Mouse (Mus musculus) hindbrain, embryonic 16.5 days (tissue): ENCODE results near the gene Sele. TPM values are rescaled to one million over a fixed set of nuclear protein-coding genes. Genes with fewer than 3 reads are reported as not detected.

Experiments
- ATAC-seq: fragments of 200-750 bp; cut with Nextera tagmentation; 2 replicates; pipeline ENCODE4 v1.8.0; 2017; ENCODE audit warnings: moderate TSS enrichment, moderate library complexity
- H3K27ac ChIP-seq: fragments of 300-500 bp; sonication (generic); 2 replicates; pipeline ENCODE4 v1.5.1; 2014; ENCODE audit warnings: low read depth, mild to moderate bottlenecking, control low read depth, low read length, moderate library complexity
- H3K27me3 ChIP-seq: fragments of 300-500 bp; sonication (generic); replicated peaks from 2 replicates; pipeline ENCODE4 v1.6.1; 2014; ENCODE audit warnings: low read length; ENCODE audit not compliant: control insufficient read depth, insufficient read depth
- H3K36me3 ChIP-seq: fragments of 300-500 bp; sonication (generic); 2 replicates; pipeline ENCODE4 v1.6.1; 2014; ENCODE audit warnings: mild to moderate bottlenecking, low read length, moderate library complexity, mixed read lengths; ENCODE audit not compliant: control insufficient read depth, insufficient read depth
- H3K4me1 ChIP-seq: fragments of 300-500 bp; sonication (generic); 2 replicates; pipeline ENCODE4 v1.6.1; 2014; ENCODE audit warnings: low read depth, low read length; ENCODE audit not compliant: control insufficient read depth, insufficient read depth
- H3K4me2 ChIP-seq: fragments of 300-500 bp; sonication (generic); 2 replicates; pipeline ENCODE4 v1.6.1; 2014; ENCODE audit warnings: mild to moderate bottlenecking, low read length, control low read depth, moderate library complexity
- H3K4me3 ChIP-seq: fragments of 300-500 bp; sonication (generic); 2 replicates; pipeline ENCODE4 v1.5.1; 2014; ENCODE audit warnings: mild to moderate bottlenecking, low read length, control low read depth, moderate library complexity
- H3K9ac ChIP-seq: fragments of 300-500 bp; sonication (generic); 2 replicates; pipeline ENCODE4 v1.6.1; 2014; ENCODE audit warnings: low read depth, mild to moderate bottlenecking, control low read depth, low read length, moderate library complexity
- H3K9me3 ChIP-seq: fragments of 300-500 bp; sonication (generic); 2 replicates; pipeline ENCODE4 v1.6.1; 2014; ENCODE audit warnings: mild to moderate bottlenecking, low read length, moderate library complexity; ENCODE audit not compliant: control insufficient read depth
- WGBS: fragments of 180-500 bp; shearing (Covaris S2); extraction: QIAGEN DNeasy Blood & Tissue Kit; methylation state at CpG from one replicate; pipeline ENCODE4 v1.1.7; 2014; 5-methylcytosine and 5-hydroxymethylcytosine counted together
- polyA plus RNA-seq: library from polyadenylated mRNA; unstranded; fragments of >200 nt; fragmentation: Nextera tagmentation; extraction: Ambion mirVana; gene quantifications from 2 replicates; pipeline ENCODE4 v1.2.1, GENCODE M21; 2015

The Sele gene
- polyA plus RNA-seq, 1 experiment from 2014 or later = not detected

DNA sequence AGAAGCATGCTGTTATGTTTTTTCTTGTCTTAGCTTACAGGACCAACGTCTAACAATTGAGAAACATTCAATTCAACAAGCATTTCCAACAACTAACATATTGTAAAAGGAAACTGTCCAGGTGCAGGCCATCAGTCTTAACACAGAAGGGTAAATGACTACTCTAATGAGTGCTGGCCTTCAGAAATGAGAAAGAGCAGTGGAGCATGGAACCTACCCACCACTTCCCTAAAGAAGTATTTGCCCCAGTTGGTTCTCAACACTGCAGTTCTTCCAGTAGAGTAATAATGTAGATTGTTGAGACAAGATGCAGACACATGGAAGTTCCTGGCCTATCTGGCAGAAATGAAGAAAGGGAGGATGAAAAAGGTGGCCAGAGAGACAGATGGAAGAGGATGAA is 28.4 kb downstream of the Sele start:
- no peak overlapping the region for H3K4me2 ChIP-seq
- no peaks in the 10 kb centered on the region for H3K4me1 ChIP-seq
- WGBS = 55% methylated on average over 1 of the region's 1 CpGs
- no peak overlapping the region for H3K9ac ChIP-seq
- no peak for ATAC-seq
- no peaks in the 10 kb centered on the region for H3K36me3 ChIP-seq
- no peak overlapping the region for H3K27ac ChIP-seq
- no peaks in the 10 kb centered on the region for H3K9me3 ChIP-seq
- H3K27me3 ChIP-seq = no peaks in the 10 kb centered on the region
- no peak overlapping the region for H3K4me3 ChIP-seq

DNA sequence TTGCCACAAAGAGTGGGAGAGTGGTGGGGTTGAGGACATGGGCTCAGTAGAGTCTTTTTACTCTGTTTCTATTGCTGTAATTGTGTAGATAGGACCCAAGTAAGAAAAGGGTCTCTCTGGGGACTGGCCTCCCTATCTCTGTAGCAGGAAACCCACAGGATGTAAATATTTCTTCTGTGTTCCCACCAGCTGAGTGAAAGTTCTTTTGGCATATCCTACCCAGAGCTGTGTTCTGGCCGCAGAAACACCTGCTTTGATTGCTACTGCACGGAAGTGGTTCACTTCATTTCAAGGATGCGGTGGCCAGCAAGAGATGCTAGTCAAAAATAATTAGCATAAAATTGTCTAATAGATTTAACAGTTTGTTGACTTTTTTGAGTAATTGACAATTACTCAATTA is 29.0 kb downstream of the Sele start:
- Histone ChIP-seq H3K4me1 (no peaks in the 10 kb centered on the region), H3K9me3 (no peaks in the 10 kb centered on the region), H3K27me3 (no peaks in the 10 kb centered on the region), H3K9ac (no peak overlapping the region), H3K4me3 (no peak overlapping the region), H3K27ac (no peak overlapping the region), H3K4me2 (no peak overlapping the region), H3K36me3 (no peaks in the 10 kb centered on the region)
- WGBS = 88% methylated on average over 3 of the region's 3 CpGs
- no peak for ATAC-seq

DNA sequence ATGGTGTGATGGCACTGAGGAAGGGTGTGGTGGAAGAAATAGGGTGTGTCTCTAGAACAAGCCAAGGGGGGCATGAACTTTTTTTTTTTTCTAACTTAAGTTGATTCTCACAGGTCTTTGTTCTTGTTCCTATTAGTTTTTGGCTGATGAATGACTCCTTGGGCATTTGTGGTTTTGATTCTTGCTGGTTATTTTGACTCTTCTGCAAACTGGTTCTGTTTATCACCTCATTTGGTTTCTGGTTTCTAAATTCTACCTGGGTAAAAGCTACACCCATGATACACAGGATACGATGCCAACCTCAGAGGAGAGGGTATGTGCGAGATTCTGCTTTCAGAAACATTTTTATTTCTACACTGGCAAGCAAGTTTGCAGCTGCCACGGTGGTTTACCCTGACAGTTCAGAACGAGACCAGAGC is 30.3 kb downstream of the Sele start:
- no peak for ATAC-seq

DNA sequence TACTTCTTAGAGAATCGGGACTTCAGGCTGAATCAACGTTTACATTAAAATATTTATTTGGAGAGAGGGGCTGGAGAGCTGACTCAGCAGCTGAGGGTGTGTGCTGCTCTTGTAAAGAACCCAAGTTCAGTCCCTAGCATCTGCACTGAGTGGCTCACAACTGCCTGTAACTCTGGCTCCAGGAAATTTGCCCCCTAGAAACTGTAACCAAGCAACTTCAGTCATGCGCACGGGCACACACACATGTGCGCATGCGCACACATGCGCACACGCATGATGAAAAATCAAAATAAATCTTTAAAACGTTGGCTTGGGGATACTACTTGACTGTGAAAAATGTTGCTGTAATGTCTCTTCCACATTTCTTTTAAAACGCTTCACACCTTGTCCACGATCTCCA is 31.1 kb downstream of the Sele start:
- Histone ChIP-seq H3K9me3 (no peaks in the 10 kb centered on the region), H3K4me1 (no peaks in the 10 kb centered on the region), H3K4me3 (no peak overlapping the region), H3K36me3 (no peaks in the 10 kb centered on the region), H3K27ac (no peak overlapping the region), H3K9ac (no peak overlapping the region), H3K4me2 (no peak overlapping the region), H3K27me3 (no peaks in the 10 kb centered on the region)
- 89% methylated on average over 11 of the region's 11 CpGs for WGBS
- no peak for ATAC-seq

More for the DNA sequence above, 30.3 kb downstream of the Sele start:
- Histone ChIP-seq H3K27ac (no peak overlapping the region), H3K4me1 (no peaks in the 10 kb centered on the region), H3K27me3 (no peaks in the 10 kb centered on the region), H3K4me2 (no peak overlapping the region), H3K36me3 (no peaks in the 10 kb centered on the region), H3K9me3 (no peaks in the 10 kb centered on the region), H3K9ac (no peak overlapping the region), H3K4me3 (no peak overlapping the region)
- 86% methylated on average over 4 of the region's 4 CpGs for WGBS

DNA sequence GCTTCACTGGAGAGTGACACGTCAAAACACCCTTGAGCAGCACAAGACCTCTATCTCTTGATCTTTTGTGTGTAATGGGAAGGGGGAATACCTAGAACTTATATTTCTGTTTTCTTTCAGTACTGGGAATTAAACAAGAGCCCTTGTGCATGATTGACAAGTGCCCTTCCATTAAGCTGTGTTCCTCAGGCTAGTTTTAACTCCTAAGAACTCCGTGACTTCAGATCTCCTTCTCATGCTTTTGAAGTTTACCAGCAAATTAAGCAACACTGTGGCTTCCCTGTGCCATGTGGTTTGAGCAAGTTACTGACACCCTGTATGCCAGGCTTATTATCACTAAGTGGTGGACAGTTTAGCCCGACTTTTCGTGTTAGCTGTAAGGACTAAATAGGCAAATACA is 35.0 kb downstream of the Sele start:
- no peaks in the 10 kb centered on the region for H3K27me3 ChIP-seq
- no peak overlapping the region for H3K27ac ChIP-seq
- H3K9me3 ChIP-seq = no peaks in the 10 kb centered on the region
- no peak for ATAC-seq
- no peak overlapping the region for H3K4me2 ChIP-seq
- H3K4me3 ChIP-seq = no peak overlapping the region
- 90% methylated on average over 4 of the region's 4 CpGs for WGBS
- no peak overlapping the region for H3K9ac ChIP-seq
- H3K4me1 ChIP-seq = no peaks in the 10 kb centered on the region
- H3K36me3 ChIP-seq = no peaks in the 10 kb centered on the region

DNA sequence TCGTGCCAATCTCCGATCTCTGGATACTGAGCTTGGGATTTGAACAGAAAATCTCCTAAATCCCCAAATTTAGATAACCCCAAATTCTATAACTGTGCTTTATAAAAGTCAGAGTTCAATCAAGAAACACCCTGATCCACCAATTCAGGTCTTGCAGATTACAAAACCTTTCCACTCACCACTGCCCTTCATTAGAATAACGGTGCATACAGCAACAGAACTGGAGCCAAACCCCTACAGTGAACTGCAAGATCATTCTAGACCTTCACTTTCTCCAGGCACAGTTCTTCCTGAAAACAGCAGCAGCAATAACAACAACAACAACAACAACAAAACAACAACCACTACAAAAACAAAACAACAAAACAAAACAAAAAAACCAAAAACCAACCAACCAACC is 38.8 kb downstream of the Sele start:
- 87% methylated on average over 3 of the region's 3 CpGs for WGBS
- H3K9ac ChIP-seq = no peak overlapping the region
- H3K4me3 ChIP-seq = no peak overlapping the region
- no peaks in the 10 kb centered on the region for H3K36me3 ChIP-seq
- no peaks in the 10 kb centered on the region for H3K27me3 ChIP-seq
- no peaks in the 10 kb centered on the region for H3K9me3 ChIP-seq
- no peak for ATAC-seq
- no peak overlapping the region for H3K27ac ChIP-seq
- no peaks in the 10 kb centered on the region for H3K4me1 ChIP-seq
- no peak overlapping the region for H3K4me2 ChIP-seq

DNA sequence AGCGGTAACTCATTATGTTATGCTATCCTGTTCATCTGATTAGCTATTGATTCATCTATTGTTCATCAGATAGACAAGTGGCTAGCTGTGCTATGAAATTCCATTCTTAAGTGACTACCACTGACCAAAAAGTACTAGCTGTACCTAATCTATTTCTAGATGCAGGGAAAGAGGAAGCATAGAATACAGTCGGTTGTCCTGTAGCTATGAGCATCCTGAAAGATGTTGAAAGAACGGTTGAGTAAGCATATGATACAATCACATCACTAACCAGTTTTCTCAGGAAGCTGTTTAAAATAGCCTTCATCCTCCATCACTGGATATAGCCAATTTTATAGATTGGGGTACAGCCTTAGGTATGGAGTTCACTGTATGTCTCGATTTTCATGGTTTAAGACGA is 39.8 kb downstream of the Sele start:
- WGBS = 93% methylated on average over 5 of the region's 5 CpGs
- no peak for ATAC-seq
- Histone ChIP-seq H3K4me3 (no peak overlapping the region), H3K9me3 (no peaks in the 10 kb centered on the region), H3K27me3 (no peaks in the 10 kb centered on the region), H3K27ac (no peak overlapping the region), H3K4me2 (no peak overlapping the region), H3K36me3 (no peaks in the 10 kb centered on the region), H3K4me1 (no peaks in the 10 kb centered on the region), H3K9ac (no peak overlapping the region)

DNA sequence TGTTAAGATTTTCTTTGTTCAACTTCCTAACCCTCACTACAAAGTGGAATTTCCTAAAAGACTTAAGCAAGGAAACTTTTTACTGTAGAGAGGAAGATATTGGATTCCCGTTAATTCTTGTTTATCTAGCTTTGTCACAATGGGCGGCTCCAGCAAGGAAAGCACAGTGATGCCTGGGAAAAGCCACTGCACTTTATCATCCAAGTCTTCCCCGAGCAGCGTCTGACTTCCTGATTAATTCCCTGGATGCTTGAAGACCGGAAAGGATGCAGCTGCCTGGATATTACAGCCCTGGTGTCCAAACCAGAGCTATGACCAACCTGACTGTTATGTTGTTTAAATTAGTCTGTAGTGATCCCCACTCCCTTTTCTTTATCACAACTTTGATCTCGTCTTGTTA is 48.7 kb downstream of the Sele start:
- H3K4me1 ChIP-seq = no peaks in the 10 kb centered on the region
- H3K4me2 ChIP-seq = no peak overlapping the region
- H3K9ac ChIP-seq = no peak overlapping the region
- H3K4me3 ChIP-seq = no peak overlapping the region
- no peak overlapping the region for H3K27ac ChIP-seq
- ATAC-seq = no peak
- no peaks in the 10 kb centered on the region for H3K27me3 ChIP-seq
- no peaks in the 10 kb centered on the region for H3K36me3 ChIP-seq
- no peaks in the 10 kb centered on the region for H3K9me3 ChIP-seq
- 76% methylated on average over 6 of the region's 6 CpGs for WGBS

DNA sequence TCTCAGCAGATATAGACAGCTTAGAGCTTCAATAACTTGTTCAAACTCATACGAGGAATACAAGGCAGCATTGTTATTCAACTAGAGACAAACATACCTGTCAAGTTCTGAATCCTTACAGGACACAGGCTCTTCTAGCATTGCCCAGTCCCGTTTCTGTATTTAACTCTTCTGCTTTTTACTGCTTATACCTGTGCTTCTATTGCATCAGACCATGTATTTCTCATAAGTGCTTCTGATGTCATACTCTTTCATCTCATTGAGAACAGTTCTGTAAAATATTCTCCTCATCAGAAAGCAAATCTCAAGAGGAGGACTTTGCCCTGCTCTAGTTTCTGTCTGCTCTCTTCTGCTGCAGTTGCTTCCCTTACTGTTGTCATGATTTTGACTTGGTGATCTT is 49.9 kb downstream of the Sele start:
- no peak for ATAC-seq
- Histone ChIP-seq H3K27me3 (no peaks in the 10 kb centered on the region), H3K9ac (no peak overlapping the region), H3K36me3 (no peaks in the 10 kb centered on the region), H3K4me1 (no peaks in the 10 kb centered on the region), H3K27ac (no peak overlapping the region), H3K9me3 (no peaks in the 10 kb centered on the region), H3K4me2 (no peak overlapping the region), H3K4me3 (no peak overlapping the region)
- WGBS = 89% methylated on average over 2 of the region's 2 CpGs

DNA sequence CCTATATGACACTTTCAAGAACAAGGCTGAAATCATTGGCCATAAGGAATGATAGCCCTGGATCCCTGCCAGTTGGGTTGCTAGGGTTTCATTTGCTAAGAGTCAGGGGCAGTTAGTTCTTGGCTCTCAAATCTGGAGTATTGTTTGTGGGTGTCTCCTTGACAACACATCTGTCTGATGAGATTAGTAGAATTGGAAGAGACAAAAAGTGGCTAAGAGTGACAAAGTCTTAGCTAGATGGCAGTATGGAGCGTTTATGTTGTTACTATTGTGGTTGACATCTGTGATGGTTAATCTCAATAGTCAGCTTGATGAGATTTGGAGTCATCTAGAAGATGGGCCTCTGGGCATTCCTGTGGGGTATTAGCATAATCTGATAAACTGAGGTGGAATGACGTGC is 50.3 kb downstream of the Sele start:
- Histone ChIP-seq H3K4me3 (no peak overlapping the region), H3K4me2 (no peak overlapping the region), H3K27me3 (no peaks in the 10 kb centered on the region), H3K27ac (no peak overlapping the region), H3K9ac (no peak overlapping the region), H3K36me3 (no peaks in the 10 kb centered on the region), H3K9me3 (no peaks in the 10 kb centered on the region), H3K4me1 (no peaks in the 10 kb centered on the region)
- no peak for ATAC-seq
- 71% methylated on average over 2 of the region's 2 CpGs for WGBS
